Mouse (Mus musculus): ENCODE data around the gene Katnal1. TPM values are rescaled to one million over a fixed set of nuclear protein-coding genes. Genes with fewer than 3 reads are reported as not detected.

Gene Katnal1
- polyA plus RNA-seq, 1 experiment from 2014 or later = 38.0 TPM

GRCm38 (mm10) chr5:148945735-148946134, 16.6 kb upstream of the Katnal1 start:
- Histone ChIP-seq H3K9ac (no peak overlapping the region), H3K27me3 (ENCODE audit: control insufficient read depth, insufficient read depth, low read length) (no peaks in the 10 kb centered on the region), H3K27ac (no peak overlapping the region), H3K4me1 (replicated peaks; ENCODE audit: control insufficient read depth, insufficient read depth, low read length) (no peaks in the 10 kb centered on the region; the same call in none of the 2 replicates), H3K9me3 (ENCODE audit: control insufficient read depth, low read length) (no peaks in the 10 kb centered on the region), H3K4me2 (replicated peaks) (no peak overlapping the region), H3K36me3 (replicated peaks; ENCODE audit: control insufficient read depth, insufficient read depth) (no peaks in the 10 kb centered on the region), H3K4me3 (replicated peaks; ENCODE audit: low read length) (no peak overlapping the region)
- WGBS = 46% methylated on average over 2 of the region's 2 CpGs
- no peak for ATAC-seq (ENCODE audit: low FRiP score)
- DNase-seq (ENCODE audit: low spot score) = no peak

- ATAC-seq (ENCODE audit: low FRiP score) = no peak
- no peak for DNase-seq (ENCODE audit: low spot score)
- Histone ChIP-seq H3K9me3 (ENCODE audit: control insufficient read depth, low read length) (no peaks in the 10 kb centered on the region), H3K4me2 (replicated peaks) (no peak overlapping the region), H3K4me1 (replicated peaks; ENCODE audit: control insufficient read depth, insufficient read depth, low read length) (no peaks in the 10 kb centered on the region; the same call in none of the 2 replicates), H3K27me3 (ENCODE audit: control insufficient read depth, insufficient read depth, low read length) (no peaks in the 10 kb centered on the region), H3K9ac (no peak overlapping the region), H3K4me3 (replicated peaks; ENCODE audit: low read length) (no peak overlapping the region), H3K36me3 (replicated peaks; ENCODE audit: control insufficient read depth, insufficient read depth) (no peaks in the 10 kb centered on the region), H3K27ac (no peak overlapping the region)
- WGBS = 56% methylated on average over 8 of the region's 8 CpGs
Measured at GRCm38 (mm10) chr5:148944024-148944423, 14.9 kb upstream of the Katnal1 start.

- no peak for ATAC-seq (ENCODE audit: low FRiP score)
- Histone ChIP-seq H3K4me2 (replicated peaks) (no peak overlapping the region), H3K4me1 (replicated peaks; ENCODE audit: control insufficient read depth, insufficient read depth, low read length) (no peaks in the 10 kb centered on the region; the same call in none of the 2 replicates), H3K27ac (no peak overlapping the region), H3K36me3 (replicated peaks; ENCODE audit: control insufficient read depth, insufficient read depth) (no peaks in the 10 kb centered on the region), H3K27me3 (ENCODE audit: control insufficient read depth, insufficient read depth, low read length) (no peaks in the 10 kb centered on the region), H3K9ac (no peak overlapping the region), H3K4me3 (replicated peaks; ENCODE audit: low read length) (no peak overlapping the region), H3K9me3 (ENCODE audit: control insufficient read depth, low read length) (no peaks in the 10 kb centered on the region)
- WGBS = 64% methylated on average over 10 of the region's 10 CpGs
- DNase-seq (ENCODE audit: low spot score) = no peak
Measured at GRCm38 (mm10) chr5:148943444-148943843, 14.3 kb upstream of the Katnal1 start.

- Histone ChIP-seq H3K4me1 (replicated peaks; ENCODE audit: control insufficient read depth, insufficient read depth, low read length) (no peaks in the 10 kb centered on the region; the same call in none of the 2 replicates), H3K27ac (no peak overlapping the region), H3K9ac (no peak overlapping the region), H3K27me3 (ENCODE audit: control insufficient read depth, insufficient read depth, low read length) (no peaks in the 10 kb centered on the region), H3K36me3 (replicated peaks; ENCODE audit: control insufficient read depth, insufficient read depth) (no peaks in the 10 kb centered on the region), H3K4me2 (replicated peaks) (no peak overlapping the region), H3K9me3 (ENCODE audit: control insufficient read depth, low read length) (no peaks in the 10 kb centered on the region), H3K4me3 (replicated peaks; ENCODE audit: low read length) (no peak overlapping the region)
- WGBS = 53% methylated on average over 11 of the region's 11 CpGs
- ATAC-seq (ENCODE audit: low FRiP score) (no peak), DNase-seq (ENCODE audit: low spot score) (no peak)
Measured at GRCm38 (mm10) chr5:148942957-148943356, 13.8 kb upstream of the Katnal1 start.

- WGBS = 98% methylated on average over 6 of the region's 6 CpGs
- H3K27me3 ChIP-seq (ENCODE audit: control insufficient read depth, insufficient read depth, low read length) = no peaks in the 10 kb centered on the region
Measured at GRCm38 (mm10) chr5:148942305-148942704, 13.2 kb upstream of the Katnal1 start.

GRCm38 (mm10) chr5:148941867-148942266, 12.7 kb upstream of the Katnal1 start:
- H3K9ac ChIP-seq = no peak overlapping the region
- no peaks in the 10 kb centered on the region for H3K36me3 ChIP-seq (replicated peaks; ENCODE audit: control insufficient read depth, insufficient read depth)
- WGBS = 62% methylated on average over 10 of the region's 10 CpGs
- ATAC-seq (ENCODE audit: low FRiP score) (peak; percentile 53; the same call in 1 of the 2 replicates), DNase-seq (ENCODE audit: low spot score) (no peak)
- no peak overlapping the region for H3K27ac ChIP-seq
- H3K4me2 ChIP-seq (replicated peaks) = no peak overlapping the region
- no peaks in the 10 kb centered on the region for H3K9me3 ChIP-seq (ENCODE audit: control insufficient read depth, low read length)
- H3K4me3 ChIP-seq (replicated peaks; ENCODE audit: low read length) = no peak overlapping the region
- no peaks in the 10 kb centered on the region for H3K27me3 ChIP-seq (ENCODE audit: control insufficient read depth, insufficient read depth, low read length)
- H3K4me1 ChIP-seq (replicated peaks; ENCODE audit: control insufficient read depth, insufficient read depth, low read length) = no peaks in the 10 kb centered on the region; the same call in none of the 2 replicates

More at GRCm38 (mm10) chr5:148942305-148942704, 13.2 kb upstream of the Katnal1 start:
- H3K36me3 ChIP-seq (replicated peaks; ENCODE audit: control insufficient read depth, insufficient read depth) = no peaks in the 10 kb centered on the region
- H3K4me1 ChIP-seq (replicated peaks; ENCODE audit: control insufficient read depth, insufficient read depth, low read length) = no peaks in the 10 kb centered on the region; the same call in none of the 2 replicates
- H3K9ac ChIP-seq = no peak overlapping the region
- no peak overlapping the region for H3K27ac ChIP-seq
- no peaks in the 10 kb centered on the region for H3K9me3 ChIP-seq (ENCODE audit: control insufficient read depth, low read length)
- no peak for DNase-seq (ENCODE audit: low spot score)
- ATAC-seq (ENCODE audit: low FRiP score) = no peak
- H3K4me3 ChIP-seq (replicated peaks; ENCODE audit: low read length) = no peak overlapping the region
- no peak overlapping the region for H3K4me2 ChIP-seq (replicated peaks)

GRCm38 (mm10) chr5:148939948-148940382, 10.8 kb upstream of the Katnal1 start:
- Histone ChIP-seq H3K36me3 (replicated peaks; ENCODE audit: control insufficient read depth, insufficient read depth) (no peaks in the 10 kb centered on the region), H3K9me3 (ENCODE audit: control insufficient read depth, low read length) (0 out of 2 replicates have a peak, but pooled peaks cover 3% of the 10 kb centered on the region), H3K27me3 (ENCODE audit: control insufficient read depth, insufficient read depth, low read length) (no peaks in the 10 kb centered on the region), H3K27ac (no peak overlapping the region), H3K4me2 (replicated peaks) (no peak overlapping the region), H3K4me1 (replicated peaks; ENCODE audit: control insufficient read depth, insufficient read depth, low read length) (no peaks in the 10 kb centered on the region; the same call in 1 of the 2 replicates), H3K9ac (no peak overlapping the region), H3K4me3 (replicated peaks; ENCODE audit: low read length) (no peak overlapping the region)
- ATAC-seq (ENCODE audit: low FRiP score) (no peak), DNase-seq (ENCODE audit: low spot score) (no peak)
- WGBS = 71% methylated on average over 11 of the region's 11 CpGs

GRCm38 (mm10) chr5:148936516-148936951, 7.4 kb upstream of the Katnal1 start:
- DNase-seq (ENCODE audit: low spot score) (no peak), ATAC-seq (ENCODE audit: low FRiP score) (no peak)
- H3K4me1 ChIP-seq (replicated peaks; ENCODE audit: control insufficient read depth, insufficient read depth, low read length) = no peaks in the 10 kb centered on the region; the same call in 1 of the 2 replicates
- no peak overlapping the region for H3K9ac ChIP-seq
- 0 out of 2 replicates have a peak, but pooled peaks cover 3% of the 10 kb centered on the region for H3K9me3 ChIP-seq (ENCODE audit: control insufficient read depth, low read length)
- H3K27me3 ChIP-seq (ENCODE audit: control insufficient read depth, insufficient read depth, low read length) = no peaks in the 10 kb centered on the region
- no peak overlapping the region for H3K4me3 ChIP-seq (replicated peaks; ENCODE audit: low read length)
- WGBS = 92% methylated on average over 3 of the region's 3 CpGs
- no peak overlapping the region for H3K27ac ChIP-seq
- H3K36me3 ChIP-seq (replicated peaks; ENCODE audit: control insufficient read depth, insufficient read depth) = no peaks in the 10 kb centered on the region
- no peak overlapping the region for H3K4me2 ChIP-seq (replicated peaks)

GRCm38 (mm10) chr5:148935871-148936270, 6.8 kb upstream of the Katnal1 start:
- Histone ChIP-seq H3K27ac (no peak overlapping the region), H3K9me3 (ENCODE audit: control insufficient read depth, low read length) (0 out of 2 replicates have a peak, but pooled peaks cover 3% of the 10 kb centered on the region), H3K4me1 (replicated peaks; ENCODE audit: control insufficient read depth, insufficient read depth, low read length) (no peaks in the 10 kb centered on the region), H3K4me3 (replicated peaks; ENCODE audit: low read length) (no peak overlapping the region), H3K36me3 (replicated peaks; ENCODE audit: control insufficient read depth, insufficient read depth) (no peaks in the 10 kb centered on the region), H3K4me2 (replicated peaks) (no peak overlapping the region), H3K9ac (no peak overlapping the region), H3K27me3 (ENCODE audit: control insufficient read depth, insufficient read depth, low read length) (no peaks in the 10 kb centered on the region)
- ATAC-seq (ENCODE audit: low FRiP score) (no peak), DNase-seq (ENCODE audit: low spot score) (no peak)
- 93% methylated on average over 6 of the region's 6 CpGs for WGBS

Data from hindbrain, embryonic 14.5 days (tissue).